Mouse (Mus musculus): Measurements from ENCODE around the gene Nupl1.

DNA sequence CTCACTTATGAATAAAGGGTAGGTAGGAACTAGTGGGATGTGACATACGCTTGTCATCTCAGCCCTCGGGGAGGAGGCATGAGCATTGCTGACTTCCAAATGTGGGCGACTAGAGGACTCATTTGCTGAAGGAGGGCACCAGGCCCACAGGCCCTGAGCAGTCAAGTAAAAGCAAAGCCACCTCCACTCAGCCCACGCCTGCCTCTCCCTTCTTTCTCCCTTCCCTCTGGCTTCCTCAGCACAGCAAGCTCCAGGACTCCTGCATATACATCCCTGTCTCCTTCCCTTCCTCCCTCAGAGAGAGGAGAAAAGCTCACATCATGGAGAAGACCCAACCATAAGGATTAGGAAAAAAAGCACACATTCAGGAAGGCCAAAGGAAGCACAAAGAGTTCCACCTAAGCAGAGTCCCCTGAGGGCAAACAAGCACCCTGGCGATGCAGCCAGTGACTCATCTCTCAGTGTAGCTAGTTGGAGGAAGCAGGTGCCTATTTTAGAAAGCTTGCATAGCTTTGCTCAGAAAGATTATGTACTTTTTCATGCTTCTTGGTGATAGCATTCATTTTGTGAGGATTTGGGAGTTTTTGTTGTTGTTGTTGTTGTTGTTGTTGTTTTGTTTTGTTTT, 62.9 kb downstream of the Nupl1 start:
- TF ChIP-seq CTCF (conservative IDR thresholded peaks at IDR 0.05; ENCODE audit: insufficient read depth, insufficient read length, low read depth, low read length) (no peak), POLR2A (IDR thresholded peaks at IDR 0.05; ENCODE audit: low read depth, low read length) (no peak)
